Mouse (Mus musculus): Measurements from ENCODE around the gene Efcab14.

GRCm38 (mm10) chr4:115777627-115778026 is 40.1 kb downstream of the Efcab14 start:
- TF ChIP-seq CTCF (IDR thresholded peaks at IDR 0.05; ENCODE audit: borderline replicate concordance, insufficient read depth, low read length) (no peak), POLR2A (IDR thresholded peaks at IDR 0.05; ENCODE audit: low read depth, low read length) (no peak)

Data from embryonic fibroblast, embryonic 13.5 days (primary cell).